Mouse (Mus musculus) kidney, postnatal 0 days (tissue): ENCODE data around the gene Panx1. TPM values are rescaled to one million over a fixed set of nuclear protein-coding genes. Genes with fewer than 3 reads are reported as not detected.

Experiments used
- ATAC-seq: fragments of 200-750 bp; cut with Nextera tagmentation; replicated peaks from 2 replicates; pipeline ENCODE4 v1.8.0; 2017; ENCODE audit warnings: low read depth, moderate number of reproducible peaks, moderate TSS enrichment, moderate library complexity; ENCODE audit not compliant: low FRiP score
- DNase-seq: peaks from one replicate; pipeline ENCODE4 v3.0.0-alpha.2; 2016; ENCODE audit warnings: low spot score
- H3K27ac ChIP-seq: fragments of 300-500 bp; sonication (generic); 2 replicates; pipeline ENCODE4 v1.5.1; 2014; ENCODE audit warnings: mild to moderate bottlenecking
- H3K27me3 ChIP-seq: fragments of 300-500 bp; sonication (generic); 2 replicates; pipeline ENCODE4 v1.6.1; 2014; ENCODE audit warnings: low read length, mixed read lengths; ENCODE audit not compliant: insufficient read depth
- H3K36me3 ChIP-seq: fragments of 300-500 bp; sonication (generic); 2 replicates; pipeline ENCODE4 v1.6.1; 2014; ENCODE audit warnings: low read length, mixed read lengths; ENCODE audit not compliant: insufficient read depth
- H3K4me1 ChIP-seq: fragments of 300-500 bp; sonication (generic); replicated peaks from 2 replicates; pipeline ENCODE4 v1.6.1; 2014; ENCODE audit warnings: antibody characterized with exemption, low read length, mixed read lengths; ENCODE audit not compliant: insufficient read depth
- H3K4me2 ChIP-seq: fragments of 300-500 bp; sonication (generic); 2 replicates; pipeline ENCODE4 v1.6.1; 2014; ENCODE audit warnings: mild to moderate bottlenecking, low read length, moderate library complexity, mixed read lengths
- H3K4me3 ChIP-seq: fragments of 300-500 bp; sonication (generic); replicated peaks from 2 replicates; pipeline ENCODE4 v1.5.1; 2014; ENCODE audit warnings: low read depth, low read length
- H3K9ac ChIP-seq: fragments of 300-500 bp; sonication (generic); 2 replicates; pipeline ENCODE4 v1.6.1; 2014; ENCODE audit warnings: low read depth, low read length
- H3K9me3 ChIP-seq: fragments of 300-500 bp; sonication (generic); replicated peaks from 2 replicates; pipeline ENCODE4 v1.6.1; 2016; ENCODE audit warnings: low read length, inconsistent platforms, mixed read lengths
- CTCF ChIP-seq: IDR thresholded peaks from 2 replicates; pipeline ENCODE4 v1.5.1; 2016; ENCODE audit warnings: antibody characterized with exemption, low read depth, mild to moderate bottlenecking, moderate library complexity
- WGBS: fragments of 180-500 bp; shearing (Covaris S2); extraction: QIAGEN DNeasy Blood & Tissue Kit; methylation state at CpG from one replicate; pipeline ENCODE4 v1.1.7; 2014; 5-methylcytosine and 5-hydroxymethylcytosine counted together
- polyA plus RNA-seq: library from polyadenylated mRNA; unstranded; fragments of >200 nt; fragmentation: Nextera tagmentation; extraction: Ambion mirVana; gene quantifications from 2 replicates; pipeline ENCODE4 v1.2.1, GENCODE M21; 2015

The Panx1 gene
- polyA plus RNA-seq, 1 experiment from 2014 or later = 37.3 TPM

- no peaks in the 10 kb centered on the region for H3K9me3 ChIP-seq
- WGBS = 42% methylated on average over 10 of the region's 10 CpGs
- no peak for ATAC-seq
These were observed 462 bp upstream of the Panx1 start for GRCm38 (mm10) chr9:15045740-15046139.

GRCm38 (mm10) chr9:15044391-15045083, 741 bp downstream of the Panx1 start:
- peak overlapping the region; percentile 73 for H3K27ac ChIP-seq
- peak; percentile 48 for DNase-seq
- TF ChIP-seq CTCF = no peak
- peaks cover 5% of the 10 kb centered on the region; the same call in 1 of the 2 replicates for H3K4me1 ChIP-seq
- peak overlapping the region; percentile 86 for H3K9ac ChIP-seq
- no peaks in the 10 kb centered on the region for H3K27me3 ChIP-seq
- no peaks in the 10 kb centered on the region for H3K9me3 ChIP-seq
- ATAC-seq = peak; percentile 18; the same call in 1 of the 2 replicates
- 3% methylated on average over 28 of the region's 28 CpGs for WGBS
- peak overlapping the region; percentile 90 for H3K4me2 ChIP-seq
- H3K36me3 ChIP-seq = no peaks in the 10 kb centered on the region
- peak overlapping the region; percentile 77 for H3K4me3 ChIP-seq

More at GRCm38 (mm10) chr9:15045740-15046139, 462 bp upstream of the Panx1 start:
- no peak for DNase-seq
- H3K9ac ChIP-seq = peak overlapping the region; percentile 86; the same call in 1 of the 2 replicates
- peak overlapping the region; percentile 90 for H3K4me2 ChIP-seq
- H3K27ac ChIP-seq = no peak overlapping the region
- peaks cover 5% of the 10 kb centered on the region; the same call in 1 of the 2 replicates for H3K4me1 ChIP-seq
- no peak for TF ChIP-seq CTCF
- no peaks in the 10 kb centered on the region for H3K27me3 ChIP-seq
- peak overlapping the region; percentile 77 for H3K4me3 ChIP-seq
- H3K36me3 ChIP-seq = no peaks in the 10 kb centered on the region

- Histone ChIP-seq H3K27me3 (no peaks in the 10 kb centered on the region), H3K4me3 (no peak overlapping the region), H3K4me2 (no peak overlapping the region), H3K27ac (no peak overlapping the region), H3K9ac (no peak overlapping the region), H3K9me3 (no peaks in the 10 kb centered on the region), H3K4me1 (peaks cover 5% of the 10 kb centered on the region; the same call in 1 of the 2 replicates), H3K36me3 (no peaks in the 10 kb centered on the region)
- ATAC-seq (no peak), DNase-seq (no peak)
- no peak for TF ChIP-seq CTCF
- WGBS = 83% methylated on average over 11 of the region's 11 CpGs
These were observed 3.7 kb downstream of the Panx1 start for GRCm38 (mm10) chr9:15041556-15041955.

GRCm38 (mm10) chr9:15039848-15040247, 5.4 kb downstream of the Panx1 start:
- WGBS = 65% methylated on average over 5 of the region's 5 CpGs

GRCm38 (mm10) chr9:15037704-15038103, 7.6 kb downstream of the Panx1 start:
- Histone ChIP-seq H3K9ac (no peak overlapping the region), H3K9me3 (no peaks in the 10 kb centered on the region), H3K27ac (no peak overlapping the region), H3K4me2 (no peak overlapping the region), H3K27me3 (no peaks in the 10 kb centered on the region), H3K36me3 (no peaks in the 10 kb centered on the region), H3K4me1 (no peaks in the 10 kb centered on the region; the same call in 1 of the 2 replicates), H3K4me3 (no peak overlapping the region)
- no peak for DNase-seq
- no peak for TF ChIP-seq CTCF
- 52% methylated on average over 3 of the region's 3 CpGs for WGBS
- ATAC-seq = peak; percentile 15; the same call in 1 of the 2 replicates

More at GRCm38 (mm10) chr9:15039848-15040247, 5.4 kb downstream of the Panx1 start:
- TF ChIP-seq CTCF = no peak
- no peaks in the 10 kb centered on the region for H3K9me3 ChIP-seq
- no peak overlapping the region for H3K4me2 ChIP-seq
- no peak overlapping the region for H3K27ac ChIP-seq
- no peak overlapping the region for H3K9ac ChIP-seq
- no peaks in the 10 kb centered on the region for H3K27me3 ChIP-seq
- DNase-seq (no peak), ATAC-seq (no peak)
- H3K36me3 ChIP-seq = no peaks in the 10 kb centered on the region
- H3K4me1 ChIP-seq = no peaks in the 10 kb centered on the region; the same call in 1 of the 2 replicates
- no peak overlapping the region for H3K4me3 ChIP-seq

GRCm38 (mm10) chr9:15037237-15037636, 8.0 kb downstream of the Panx1 start:
- Histone ChIP-seq H3K9me3 (no peaks in the 10 kb centered on the region), H3K4me1 (no peaks in the 10 kb centered on the region; the same call in 1 of the 2 replicates), H3K4me3 (no peak overlapping the region), H3K27ac (no peak overlapping the region), H3K36me3 (no peaks in the 10 kb centered on the region), H3K27me3 (no peaks in the 10 kb centered on the region), H3K9ac (no peak overlapping the region), H3K4me2 (no peak overlapping the region)
- DNase-seq (no peak), ATAC-seq (peak; percentile 55; the same call in 1 of the 2 replicates)
- TF ChIP-seq CTCF = no peak
